Mouse (Mus musculus) liver, embryonic 16.5 days (tissue): ENCODE data around the gene Foxr1. TPM values are rescaled to one million over a fixed set of nuclear protein-coding genes. Genes with fewer than 3 reads are reported as not detected.
A peak's percentile ranks its signal among the peaks of the same experiment; 100 is the strongest.
"Not testable (repeated sequence)": the region's sequence is repeated elsewhere in the genome, so short reads cannot be mapped to it uniquely, and the experiment has no call there.

Source experiments
- ATAC-seq: fragments of 200-750 bp; cut with Nextera tagmentation; 2 replicates; pipeline ENCODE4 v1.8.0; 2017; ENCODE audit warnings: low read depth, mild to moderate bottlenecking, moderate number of reproducible peaks, moderate library complexity
- H3K27ac ChIP-seq: fragments of 300-500 bp; sonication (generic); 2 replicates; pipeline ENCODE4 v1.5.1; 2014; ENCODE audit warnings: mild to moderate bottlenecking, low read length
- H3K27me3 ChIP-seq: fragments of 300-500 bp; sonication (generic); 2 replicates; pipeline ENCODE4 v1.6.1; 2014; ENCODE audit warnings: low read depth, low read length, mixed read lengths; ENCODE audit not compliant: control insufficient read depth, insufficient read depth
- H3K36me3 ChIP-seq: fragments of 300-500 bp; sonication (generic); 2 replicates; pipeline ENCODE4 v1.6.1; 2014; ENCODE audit warnings: mild to moderate bottlenecking; ENCODE audit not compliant: control insufficient read depth, insufficient read depth
- H3K4me1 ChIP-seq: fragments of 300-500 bp; sonication (generic); 2 replicates; pipeline ENCODE4 v1.6.1; 2014; ENCODE audit warnings: low read depth, low read length, mixed read lengths; ENCODE audit not compliant: control insufficient read depth
- H3K4me2 ChIP-seq: fragments of 300-500 bp; sonication (generic); 2 replicates; pipeline ENCODE4 v1.6.1; 2014; ENCODE audit warnings: low read depth, low read length, mixed read lengths
- H3K4me3 ChIP-seq: fragments of 300-500 bp; sonication (generic); 2 replicates; pipeline ENCODE4 v1.5.1; 2014; ENCODE audit warnings: low read depth, mild to moderate bottlenecking, low read length
- H3K9ac ChIP-seq: fragments of 300-500 bp; sonication (generic); 2 replicates; pipeline ENCODE4 v1.6.1; 2014; ENCODE audit warnings: low read depth, low read length
- H3K9me3 ChIP-seq: fragments of 300-500 bp; sonication (generic); replicated peaks from 2 replicates; pipeline ENCODE4 v1.6.1; 2016; ENCODE audit warnings: low read length; ENCODE audit not compliant: control insufficient read depth
- WGBS: fragments of 180-500 bp; shearing (Covaris S2); extraction: QIAGEN DNeasy Blood & Tissue Kit; methylation state at CpG from one replicate; pipeline ENCODE4 v1.1.7; 2014; ENCODE audit not compliant: insufficient replicate concordance; 5-methylcytosine and 5-hydroxymethylcytosine counted together
- polyA plus RNA-seq: library from polyadenylated mRNA; unstranded; fragments of >200 nt; fragmentation: Nextera tagmentation; extraction: Ambion mirVana; gene quantifications from 2 replicates; pipeline ENCODE4 v1.2.1, GENCODE M21; 2015

Foxr1 gene
- polyA plus RNA-seq, 1 experiment from 2014 or later, result not detected

- H3K4me3 ChIP-seq, result no peak overlapping the region
- no peak overlapping the region for H3K9ac ChIP-seq
- WGBS, result 68% methylated on average over 1 of the region's 1 CpGs
- peak overlapping the region; percentile 34; the same call in 1 of the 2 replicates for H3K27ac ChIP-seq
- no peak overlapping the region for H3K4me2 ChIP-seq
- H3K27me3 ChIP-seq, result no peaks in the 10 kb centered on the region
- peaks cover 34% of the 10 kb centered on the region for H3K4me1 ChIP-seq
- no peaks in the 10 kb centered on the region for H3K9me3 ChIP-seq
- no peak for ATAC-seq
- H3K36me3 ChIP-seq, result peaks cover 43% of the 10 kb centered on the region
Observed at GRCm38 (mm10) chr9:44411601-44412130, 29.3 kb downstream of the Foxr1 start.

DNA sequence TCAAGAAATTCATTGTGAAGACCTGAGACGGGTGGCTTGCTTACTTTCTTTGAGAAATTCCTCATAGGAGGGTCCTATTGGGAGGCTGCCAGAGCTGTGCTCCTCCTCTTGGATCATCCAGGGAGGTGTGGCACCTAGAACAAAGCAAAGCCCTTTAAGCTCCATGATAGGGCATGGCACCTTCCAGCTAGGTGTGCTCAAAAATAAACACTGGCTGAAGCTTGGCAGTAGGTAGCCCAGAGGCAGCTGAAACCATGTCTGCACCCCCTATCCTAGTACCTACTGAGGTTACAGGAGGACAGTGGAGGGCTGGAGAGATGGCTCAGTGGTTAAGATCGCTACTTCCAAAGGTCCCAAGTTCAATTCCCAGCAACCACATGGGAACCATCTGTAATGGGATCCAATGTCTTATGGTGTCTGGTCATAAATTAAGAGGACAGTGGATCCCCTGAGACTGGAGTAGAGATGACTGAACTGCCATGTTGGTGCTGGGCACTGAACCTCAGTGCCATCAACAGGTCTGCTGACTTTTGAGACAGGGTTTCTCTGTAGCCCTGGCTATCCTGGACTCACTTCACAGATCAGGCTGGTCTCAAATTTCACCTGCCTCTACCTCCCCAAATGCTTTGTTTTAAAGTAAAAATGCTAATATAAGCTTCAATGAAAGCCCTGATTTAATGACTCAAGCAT, 30.1 kb downstream of the Foxr1 start:
- Histone ChIP-seq H3K4me2 (no peak overlapping the region), H3K4me1 (peaks cover 29% of the 10 kb centered on the region), H3K9me3 (no peaks in the 10 kb centered on the region), H3K4me3 (no peak overlapping the region), H3K27me3 (no peaks in the 10 kb centered on the region), H3K36me3 (peaks cover 40% of the 10 kb centered on the region), H3K27ac (no peak overlapping the region), H3K9ac (no peak overlapping the region)
- ATAC-seq, result no peak
- 73% methylated on average over 2 of the region's 2 CpGs for WGBS

- H3K27ac ChIP-seq, H3K9me3 ChIP-seq, H3K27me3 ChIP-seq, ATAC-seq: not testable (repeated sequence)
- Histone ChIP-seq H3K4me3 (peak overlapping the region; percentile 95), H3K4me2 (peak overlapping the region; percentile 86), H3K4me1 (peaks cover 36% of the 10 kb centered on the region), H3K9ac (peak overlapping the region; percentile 55), H3K36me3 (peaks cover 37% of the 10 kb centered on the region)
- 50% methylated on average over 9 of the region's 9 CpGs for WGBS
Observed at GRCm38 (mm10) chr9:44408693-44409092, 32.2 kb downstream of the Foxr1 start.

DNA sequence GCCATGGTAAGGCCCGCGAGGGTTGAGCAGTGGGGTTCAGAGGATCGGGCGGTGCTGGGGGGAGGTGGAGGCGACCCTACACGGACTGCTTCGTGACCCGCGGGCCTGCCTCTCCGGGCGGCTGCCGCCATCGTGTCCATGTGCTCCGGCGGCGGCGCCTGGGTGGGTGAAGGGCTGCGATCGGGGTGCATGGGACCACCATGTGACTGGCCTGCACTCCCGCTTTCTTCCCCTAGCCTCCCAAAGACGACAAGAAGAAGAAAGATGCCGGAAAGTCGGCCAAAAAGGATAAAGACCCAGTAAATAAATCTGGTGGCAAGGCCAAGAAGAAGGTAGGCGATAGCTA, 33.2 kb downstream of the Foxr1 start:
- Histone ChIP-seq H3K27ac (peak overlapping the region; percentile 92), H3K9me3 (no peaks in the 10 kb centered on the region), H3K4me2 (peak overlapping the region; percentile 86), H3K9ac (peak overlapping the region; percentile 55), H3K27me3 (no peaks in the 10 kb centered on the region), H3K4me1 (peaks cover 36% of the 10 kb centered on the region), H3K36me3 (peaks cover 33% of the 10 kb centered on the region), H3K4me3 (peak overlapping the region; percentile 95)
- no peak for ATAC-seq
- WGBS, result under 1% methylated on average over 24 of the region's 24 CpGs

DNA sequence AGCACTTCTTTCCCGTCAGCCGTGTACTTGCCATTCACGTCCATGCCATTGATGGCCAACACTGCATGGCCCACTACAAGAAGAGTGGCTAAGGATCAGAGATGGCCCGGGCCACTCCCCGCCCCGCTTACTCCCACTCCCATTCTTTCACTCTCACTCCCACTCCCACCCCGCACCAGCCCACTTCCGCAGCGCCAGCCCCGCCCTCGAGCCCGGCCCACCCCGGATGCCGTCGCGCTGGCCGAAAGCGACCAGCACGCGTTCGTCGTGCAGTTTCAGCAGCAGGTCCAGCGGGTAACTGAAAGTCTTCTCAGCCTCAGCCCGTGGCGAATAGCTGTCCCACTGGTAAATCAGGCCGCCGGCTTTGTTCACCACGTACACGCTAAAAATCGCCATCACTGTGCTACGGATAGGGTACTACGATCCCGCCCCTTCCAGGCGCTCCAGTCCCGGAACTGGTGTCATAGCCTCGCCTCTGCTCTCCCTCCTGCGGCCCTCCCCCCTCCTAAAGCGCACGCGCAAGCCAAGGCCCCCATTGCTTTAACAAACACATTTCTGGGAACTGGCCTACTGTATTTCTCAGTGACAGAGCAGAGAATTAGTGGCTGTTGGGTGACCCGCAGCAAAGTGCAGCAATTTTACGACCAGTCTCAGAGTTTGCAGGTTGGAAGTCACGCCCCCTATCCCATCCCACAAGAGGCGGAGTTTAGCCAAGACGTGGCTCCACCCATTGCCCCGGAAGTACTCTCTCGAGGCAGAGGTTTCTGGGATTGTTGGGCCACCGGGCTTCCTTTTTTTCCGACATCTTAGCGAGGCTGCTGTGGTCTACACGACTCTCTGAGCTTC, 33.8 kb downstream of the Foxr1 start, which contains the start of the genes Rps25 and Trappc4:
Gene Rps25, plus strand, starts transcription at position 234 of the 846 bp plus-strand sequence.
Gene Trappc4, minus strand, starts transcription at position 695 of the 846 bp plus-strand sequence.
- Histone ChIP-seq H3K4me3 (peak within 1 kb of the TSS; percentile 95), H3K27ac (peak within 1 kb of the TSS; percentile 92), H3K27me3 (no peaks in the 10 kb centered on the region), H3K4me2 (peak within 1 kb of the TSS; percentile 86), H3K9ac (peak within 1 kb of the TSS; percentile 55), H3K9me3 (no peaks in the 10 kb centered on the region), H3K4me1 (peaks cover 36% of the 10 kb centered on the region), H3K36me3 (peaks cover 38% of the 10 kb centered on the region)
- WGBS, result under 1% methylated on average over 51 of the region's 51 CpGs
- ATAC-seq, result peak; percentile 94

GRCm38 (mm10) chr9:44405011-44405410, 35.9 kb downstream of the Foxr1 start:
- no peak overlapping the region for H3K9ac ChIP-seq
- no peak for ATAC-seq
- peaks cover 35% of the 10 kb centered on the region for H3K36me3 ChIP-seq
- H3K4me3 ChIP-seq, result no peak overlapping the region
- no peaks in the 10 kb centered on the region for H3K27me3 ChIP-seq
- WGBS, result 79% methylated on average over 3 of the region's 3 CpGs
- H3K27ac ChIP-seq, result no peak overlapping the region
- H3K9me3 ChIP-seq, result no peaks in the 10 kb centered on the region
- H3K4me2 ChIP-seq, result no peak overlapping the region
- H3K4me1 ChIP-seq, result peaks cover 21% of the 10 kb centered on the region

- Histone ChIP-seq H3K9ac (no peak overlapping the region), H3K4me2 (no peak overlapping the region), H3K27ac (peak overlapping the region; percentile 70), H3K4me1 (peaks cover 28% of the 10 kb centered on the region), H3K4me3 (no peak overlapping the region), H3K9me3 (no peaks in the 10 kb centered on the region), H3K27me3 (no peaks in the 10 kb centered on the region), H3K36me3 (peaks cover 27% of the 10 kb centered on the region)
- ATAC-seq, result no peak
- WGBS, result 64% methylated on average over 4 of the region's 4 CpGs
Observed at GRCm38 (mm10) chr9:44401081-44401480, 39.9 kb downstream of the Foxr1 start.

DNA sequence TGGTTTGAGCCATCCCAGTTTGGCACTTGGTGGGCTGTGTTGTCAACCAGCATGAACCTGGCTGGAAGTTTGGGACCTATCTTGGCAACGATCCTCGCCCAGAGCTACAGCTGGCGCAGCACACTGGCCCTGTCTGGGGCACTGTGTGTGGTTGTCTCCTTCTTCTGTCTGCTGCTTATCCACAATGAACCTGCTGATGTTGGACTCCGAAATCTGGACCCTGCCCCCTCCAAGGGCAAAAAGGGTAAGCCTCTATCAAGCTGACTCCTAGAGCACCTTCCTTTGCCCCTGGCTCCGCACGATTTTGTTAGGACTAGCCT, 41.2 kb downstream of the Foxr1 start:
- 78% methylated on average over 6 of the region's 6 CpGs for WGBS
- Histone ChIP-seq H3K4me2 (peak overlapping the region; percentile 96), H3K27me3 (no peaks in the 10 kb centered on the region), H3K27ac (no peak overlapping the region), H3K9me3 (no peaks in the 10 kb centered on the region), H3K36me3 (peaks cover 27% of the 10 kb centered on the region), H3K4me1 (peaks cover 25% of the 10 kb centered on the region), H3K4me3 (no peak overlapping the region), H3K9ac (no peak overlapping the region)
- ATAC-seq, result no peak
